Mouse (Mus musculus) lung, embryonic 14.5 days (tissue): ENCODE measurements around the gene Chchd1. TPM values are rescaled to one million over a fixed set of nuclear protein-coding genes. Genes with fewer than 3 reads are reported as not detected.

Experiments
- ATAC-seq: fragments of 200-750 bp; cut with Nextera tagmentation; 2 replicates; pipeline ENCODE4 v1.8.0; 2017; ENCODE audit warnings: mild to moderate bottlenecking, moderate TSS enrichment, moderate library complexity; ENCODE audit not compliant: insufficient read depth
- DNase-seq: peaks from one replicate; pipeline ENCODE4 v3.0.0-alpha.2; 2015
- H3K27ac ChIP-seq: fragments of 300-500 bp; sonication (generic); 2 replicates; pipeline ENCODE4 v1.5.1; 2014; ENCODE audit warnings: low read depth, mild to moderate bottlenecking, moderate library complexity
- H3K27me3 ChIP-seq: fragments of 300-500 bp; sonication (generic); 2 replicates; pipeline ENCODE4 v1.6.1; 2014; ENCODE audit warnings: low read length, control low read depth; ENCODE audit not compliant: insufficient read depth
- H3K36me3 ChIP-seq: fragments of 300-500 bp; sonication (generic); 2 replicates; pipeline ENCODE4 v1.6.1; 2014; ENCODE audit warnings: control low read depth; ENCODE audit not compliant: insufficient read depth
- H3K4me1 ChIP-seq: fragments of 300-500 bp; sonication (generic); 2 replicates; pipeline ENCODE4 v1.6.1; 2014; ENCODE audit warnings: antibody characterized with exemption, control low read depth; ENCODE audit not compliant: insufficient read depth
- H3K4me2 ChIP-seq: fragments of 300-500 bp; sonication (generic); 2 replicates; pipeline ENCODE4 v1.6.1; 2014; ENCODE audit warnings: mild to moderate bottlenecking
- H3K4me3 ChIP-seq: fragments of 300-500 bp; sonication (generic); 2 replicates; pipeline ENCODE4 v1.5.1; 2014; ENCODE audit warnings: low read depth, low read length
- H3K9ac ChIP-seq: fragments of 300-500 bp; sonication (generic); 2 replicates; pipeline ENCODE4 v1.6.1; 2014
- H3K9me3 ChIP-seq: fragments of 300-500 bp; sonication (generic); 2 replicates; pipeline ENCODE4 v1.6.1; 2016; ENCODE audit warnings: low read depth, low read length, control low read depth
- CTCF ChIP-seq: IDR thresholded peaks from 2 replicates; pipeline ENCODE4 v1.5.1; 2016; ENCODE audit warnings: antibody characterized with exemption, low read depth
- WGBS: fragments of 180-500 bp; shearing (Covaris S2); extraction: QIAGEN DNeasy Blood & Tissue Kit; methylation state at CpG from one replicate; pipeline ENCODE4 v1.1.7; 2014; 5-methylcytosine and 5-hydroxymethylcytosine counted together
- polyA plus RNA-seq: library from polyadenylated mRNA; unstranded; fragments of >200 nt; fragmentation: Nextera tagmentation; extraction: Ambion mirVana; gene quantifications from 2 replicates; pipeline ENCODE4 v1.2.1, GENCODE M21; 2014

Chchd1 gene
- polyA plus RNA-seq, result 224 and 227 TPM in 2 replicates

DNA sequence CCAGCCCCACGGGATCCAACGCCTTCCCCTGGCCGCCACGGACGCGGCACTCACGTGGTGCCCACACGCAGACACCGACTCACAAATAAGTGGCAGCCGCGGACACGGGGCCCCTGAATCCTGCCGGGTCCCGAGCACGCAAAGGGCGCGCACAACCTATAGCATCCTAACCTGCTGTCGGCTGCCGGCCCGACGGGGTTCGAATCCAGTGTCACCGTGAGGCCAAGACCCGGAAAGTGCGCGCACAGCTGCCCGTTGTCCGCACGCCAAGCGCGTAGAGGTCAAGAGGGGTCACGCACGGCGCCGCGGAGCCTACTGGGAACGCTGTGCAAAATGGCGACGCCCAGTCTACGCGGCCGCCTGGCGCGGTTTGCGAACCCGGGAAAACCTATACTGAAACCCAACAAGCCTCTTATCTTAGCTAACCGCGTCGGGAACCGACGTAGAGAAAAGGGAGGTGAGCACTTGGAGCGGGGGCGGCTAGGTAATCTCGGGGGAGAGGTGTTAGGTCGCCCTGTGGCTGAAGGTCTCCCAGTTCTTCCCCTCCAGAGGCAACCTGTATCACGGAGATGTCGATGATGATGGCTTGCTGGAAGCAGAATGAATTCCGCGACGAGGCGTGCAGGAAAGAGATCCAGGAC lies at the start of gene Chchd1:
TSS of gene Chchd1 (plus strand) at position 266 of the 641 bp plus-strand sequence.
- TF ChIP-seq CTCF, result no peak
- Histone ChIP-seq H3K27ac (peak within 1 kb of the TSS; percentile 94), H3K4me1 (peaks cover 6% of the 10 kb centered on the region), H3K9me3 (no peaks in the 10 kb centered on the region), H3K9ac (peak within 1 kb of the TSS; percentile 93), H3K36me3 (peaks cover 31% of the 10 kb centered on the region), H3K27me3 (no peaks in the 10 kb centered on the region), H3K4me3 (peak within 1 kb of the TSS; percentile 84), H3K4me2 (peak within 1 kb of the TSS; percentile 74)
- WGBS, result under 1% methylated on average over 61 of the region's 61 CpGs
- DNase-seq (peak; percentile 95), ATAC-seq (peak; percentile 52)

DNA sequence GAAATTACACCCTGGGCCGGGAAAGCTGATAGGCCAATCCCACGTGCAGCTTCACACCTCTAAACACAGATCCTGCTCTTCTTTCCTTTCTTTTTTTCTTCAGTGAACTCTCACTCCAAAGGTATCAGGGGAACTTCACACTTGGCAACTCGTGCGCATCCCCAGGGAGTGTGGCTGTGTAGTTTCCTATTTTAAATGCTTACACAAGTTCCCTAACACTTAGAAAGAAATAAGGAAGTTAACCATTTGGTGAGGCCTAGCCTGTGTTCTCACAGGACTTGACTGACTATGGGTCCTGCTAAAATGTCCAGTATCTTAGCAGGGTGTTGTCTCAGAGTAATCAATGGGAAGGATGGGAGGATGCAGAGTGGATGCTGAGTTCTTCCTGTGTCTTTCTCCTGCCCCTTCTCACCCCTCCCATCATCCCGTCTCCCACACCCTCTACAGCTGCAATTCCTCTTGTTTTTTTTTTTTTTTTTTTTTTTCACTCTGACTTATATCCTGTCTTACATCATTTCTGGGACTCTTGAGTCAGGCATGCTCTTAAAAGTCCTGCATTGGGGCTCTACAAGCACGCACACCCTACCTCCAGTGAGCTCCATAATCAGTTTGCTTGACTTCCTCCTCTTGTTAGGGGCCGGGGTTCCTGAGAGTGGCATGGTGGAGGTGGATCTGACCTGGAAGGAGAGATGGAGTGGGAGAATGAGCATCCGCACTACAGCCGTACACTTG lies 48.0 kb upstream of the Chchd1 start:
- Histone ChIP-seq H3K27ac (no peak overlapping the region), H3K4me1 (no peaks in the 10 kb centered on the region), H3K9ac (no peak overlapping the region), H3K4me2 (no peak overlapping the region), H3K36me3 (no peaks in the 10 kb centered on the region), H3K27me3 (no peaks in the 10 kb centered on the region), H3K4me3 (no peak overlapping the region), H3K9me3 (no peaks in the 10 kb centered on the region)
- ATAC-seq (no peak), DNase-seq (no peak)
- TF ChIP-seq CTCF, result no peak
- WGBS, result 68% methylated on average over 9 of the region's 9 CpGs

DNA sequence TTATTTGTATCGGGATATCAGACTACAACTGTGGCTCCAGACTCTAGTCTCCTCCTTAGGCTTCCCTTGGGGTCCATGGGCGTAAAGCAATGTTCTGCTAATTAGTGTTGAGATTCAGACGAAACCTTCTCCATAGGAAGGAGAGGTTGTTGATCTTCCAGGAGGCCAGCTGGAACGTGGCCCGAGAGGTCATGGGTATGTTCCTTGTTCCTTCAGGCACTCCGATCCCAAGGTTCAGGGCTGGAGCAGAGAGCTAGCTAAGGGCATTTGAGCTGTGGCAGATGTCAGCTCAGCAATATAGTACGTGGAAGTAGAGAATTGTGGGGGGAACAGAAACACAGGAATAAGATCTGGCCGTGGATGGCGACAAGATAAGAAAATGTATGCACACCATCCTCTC lies 47.1 kb upstream of the Chchd1 start:
- Histone ChIP-seq H3K9me3 (no peaks in the 10 kb centered on the region), H3K9ac (no peak overlapping the region), H3K27ac (no peak overlapping the region), H3K36me3 (no peaks in the 10 kb centered on the region), H3K4me1 (no peaks in the 10 kb centered on the region), H3K4me2 (no peak overlapping the region), H3K4me3 (no peak overlapping the region), H3K27me3 (no peaks in the 10 kb centered on the region)
- DNase-seq (no peak), ATAC-seq (no peak)
- WGBS, result 68% methylated on average over 9 of the region's 9 CpGs
- TF ChIP-seq CTCF, result no peak

DNA sequence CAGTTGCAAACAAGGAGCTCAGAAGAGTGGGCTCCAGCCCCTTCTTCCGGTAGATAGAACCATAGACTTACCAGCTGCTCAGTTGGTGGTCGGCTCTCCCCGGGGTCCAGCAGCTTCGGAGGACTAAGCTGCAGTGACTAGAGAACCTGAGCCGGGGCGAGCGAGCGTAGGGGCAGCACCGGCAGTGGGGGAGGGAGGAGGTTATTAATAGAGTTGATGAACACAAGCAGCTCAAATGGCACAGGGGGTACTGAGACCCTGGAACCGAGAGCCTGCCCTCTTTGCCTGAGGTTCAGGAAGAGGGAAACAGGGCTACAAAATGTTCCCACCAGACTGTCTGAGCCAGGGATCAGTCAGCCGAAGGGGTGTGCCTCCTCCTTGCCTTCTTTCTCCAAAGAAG lies 46.4 kb upstream of the Chchd1 start, which contains the start of gene Myoz1:
TSS of gene Myoz1 (minus strand) at position 180 of the 400 bp plus-strand sequence.
- no peaks in the 10 kb centered on the region for H3K4me1 ChIP-seq
- no peaks in the 10 kb centered on the region for H3K27me3 ChIP-seq
- DNase-seq (no peak), ATAC-seq (no peak)
- no peaks in the 10 kb centered on the region for H3K9me3 ChIP-seq
- no peak for TF ChIP-seq CTCF
- no peak within 1 kb of the TSS for H3K4me2 ChIP-seq
- WGBS, result 43% methylated on average over 11 of the region's 11 CpGs
- no peaks in the 10 kb centered on the region for H3K36me3 ChIP-seq
- H3K9ac ChIP-seq, result no peak within 1 kb of the TSS
- no peak within 1 kb of the TSS for H3K27ac ChIP-seq
- H3K4me3 ChIP-seq, result no peak within 1 kb of the TSS

DNA sequence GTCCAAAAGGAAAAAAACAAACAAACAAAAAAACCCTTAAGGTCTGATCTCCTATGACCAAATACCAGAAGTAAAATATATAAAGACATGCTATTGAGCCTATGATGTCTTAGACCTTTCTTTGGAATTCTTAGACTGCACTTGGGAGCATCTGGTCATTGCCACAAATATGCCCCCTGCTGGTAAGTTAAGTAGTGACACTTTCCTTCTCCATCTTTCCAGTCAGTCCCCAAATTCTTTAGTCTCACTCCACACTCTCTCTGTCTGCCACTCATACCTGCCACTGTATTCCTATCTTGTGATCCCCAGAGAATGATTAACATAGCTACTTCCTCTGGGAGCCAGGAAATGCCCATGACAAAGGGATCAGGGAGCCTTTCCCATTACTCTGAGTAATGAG lies 44.5 kb upstream of the Chchd1 start:
- Histone ChIP-seq H3K4me3 (no peak overlapping the region), H3K27ac (no peak overlapping the region), H3K9ac (no peak overlapping the region), H3K4me1 (0 out of 2 replicates have a peak, but pooled peaks cover 3% of the 10 kb centered on the region), H3K27me3 (no peaks in the 10 kb centered on the region), H3K36me3 (no peaks in the 10 kb centered on the region), H3K9me3 (no peaks in the 10 kb centered on the region), H3K4me2 (no peak overlapping the region)
- DNase-seq (peak; percentile 82), ATAC-seq (no peak)
- peak; percentile 78 for TF ChIP-seq CTCF

DNA sequence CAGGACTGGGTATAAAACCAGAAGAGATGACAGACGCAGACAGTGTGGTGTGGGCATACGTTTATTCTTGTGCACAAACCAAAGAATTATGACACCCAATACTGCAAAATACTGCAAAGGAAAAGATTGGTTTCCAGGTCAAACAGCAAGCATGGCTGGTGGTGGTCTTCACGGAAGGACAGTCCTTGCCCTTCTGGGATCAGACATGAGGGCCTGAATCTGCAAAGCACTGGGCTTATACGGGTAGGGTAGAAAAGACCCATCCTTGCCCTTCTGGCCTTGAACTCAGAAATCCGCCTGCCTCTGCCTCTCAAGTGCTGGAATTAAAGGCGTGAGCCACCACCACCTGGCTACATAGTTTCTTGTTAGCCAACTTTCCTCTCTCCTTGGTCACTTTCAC lies 43.9 kb upstream of the Chchd1 start:
- 84% methylated on average over 6 of the region's 6 CpGs for WGBS
- Histone ChIP-seq H3K4me3 (no peak overlapping the region), H3K4me1 (0 out of 2 replicates have a peak, but pooled peaks cover 3% of the 10 kb centered on the region)

DNA sequence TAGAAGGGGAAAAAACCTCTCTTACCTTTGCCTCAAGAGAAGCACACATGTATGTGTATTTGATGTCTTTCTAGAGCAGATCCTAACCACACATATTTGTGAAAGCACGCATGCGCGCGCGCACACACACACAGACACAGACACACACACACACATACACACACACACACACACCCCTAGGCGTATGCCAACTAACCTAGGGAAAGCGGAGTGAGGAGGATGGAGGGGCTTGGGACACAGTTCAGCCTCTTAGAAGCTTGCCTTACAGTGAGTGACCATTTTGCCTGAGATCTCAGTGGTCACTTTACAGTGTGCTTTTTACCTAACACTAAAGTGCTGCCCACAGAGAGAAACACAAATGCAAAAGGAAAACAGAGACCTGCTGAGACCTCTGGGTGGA lies 43.1 kb upstream of the Chchd1 start:
- Histone ChIP-seq H3K4me3 (no peak overlapping the region), H3K27ac (no peak overlapping the region), H3K9ac (no peak overlapping the region), H3K36me3 (no peaks in the 10 kb centered on the region), H3K9me3 (no peaks in the 10 kb centered on the region), H3K4me1 (0 out of 2 replicates have a peak, but pooled peaks cover 8% of the 10 kb centered on the region), H3K27me3 (no peaks in the 10 kb centered on the region), H3K4me2 (no peak overlapping the region)
- ATAC-seq, result no peak
- no peak for DNase-seq
- WGBS, result 94% methylated on average over 7 of the region's 7 CpGs
- no peak for TF ChIP-seq CTCF

More for the DNA sequence above, 43.9 kb upstream of the Chchd1 start:
- ATAC-seq (no peak), DNase-seq (no peak)
- H3K9me3 ChIP-seq, result no peaks in the 10 kb centered on the region
- no peak overlapping the region for H3K27ac ChIP-seq
- H3K4me2 ChIP-seq, result no peak overlapping the region
- no peaks in the 10 kb centered on the region for H3K27me3 ChIP-seq
- no peaks in the 10 kb centered on the region for H3K36me3 ChIP-seq
- no peak overlapping the region for H3K9ac ChIP-seq
- TF ChIP-seq CTCF, result no peak
